Mouse (Mus musculus): ENCODE results near the gene Zfp866. TPM values are rescaled to one million over a fixed set of nuclear protein-coding genes. Genes with fewer than 3 reads are reported as not detected.
A peak's percentile ranks its signal among the peaks of the same experiment; 100 is the strongest.

The Zfp866 gene
- total and polyA plus RNA-seq, 2 experiments from 2014 or later: 16.6 to 59.2 TPM

DNA sequence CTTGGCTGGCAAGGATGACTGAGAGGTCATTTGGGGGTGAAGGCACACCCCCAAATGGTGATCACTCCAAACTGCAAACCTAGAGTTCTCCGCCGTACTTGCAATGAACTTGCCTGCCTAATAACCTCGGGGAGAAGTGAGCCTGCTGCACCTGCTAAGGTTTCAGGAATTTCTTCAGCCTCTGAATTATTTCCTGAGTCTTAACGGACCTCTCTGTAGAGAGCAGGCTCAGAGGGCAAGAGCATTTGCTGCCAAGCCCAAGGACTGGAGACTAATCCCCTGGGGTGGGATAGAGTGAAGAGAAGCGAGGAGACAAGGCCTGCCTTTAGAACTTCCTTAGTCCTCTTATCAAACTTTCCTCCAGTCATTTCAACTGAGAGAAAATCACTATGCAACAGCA lies 1.2 kb downstream of the Zfp866 start:
- TF ChIP-seq CTCF (IDR thresholded peaks at IDR 0.05; ENCODE audit: low read depth): no peak
- Histone ChIP-seq H3K27me3 (ENCODE audit: insufficient read depth, low read length) (no peaks in the 10 kb centered on the region), H3K9me3 (ENCODE audit: low read length) (no peaks in the 10 kb centered on the region), H3K36me3 (ENCODE audit: insufficient read depth) (peaks cover 12% of the 10 kb centered on the region), H3K4me1 (ENCODE audit: insufficient read depth) (peaks cover 11% of the 10 kb centered on the region; the same call in 1 of the 2 replicates), H3K9ac (no peak overlapping the region), H3K27ac (ENCODE audit: low read depth, low read length) (no peak overlapping the region), H3K4me3 (ENCODE audit: low read depth, low read length) (no peak overlapping the region), H3K4me2 (ENCODE audit: low read depth) (no peak overlapping the region)
- 75% methylated on average over 5 of the region's 5 CpGs for WGBS
- no peak for DNase-seq
- ATAC-seq: no peak

DNA sequence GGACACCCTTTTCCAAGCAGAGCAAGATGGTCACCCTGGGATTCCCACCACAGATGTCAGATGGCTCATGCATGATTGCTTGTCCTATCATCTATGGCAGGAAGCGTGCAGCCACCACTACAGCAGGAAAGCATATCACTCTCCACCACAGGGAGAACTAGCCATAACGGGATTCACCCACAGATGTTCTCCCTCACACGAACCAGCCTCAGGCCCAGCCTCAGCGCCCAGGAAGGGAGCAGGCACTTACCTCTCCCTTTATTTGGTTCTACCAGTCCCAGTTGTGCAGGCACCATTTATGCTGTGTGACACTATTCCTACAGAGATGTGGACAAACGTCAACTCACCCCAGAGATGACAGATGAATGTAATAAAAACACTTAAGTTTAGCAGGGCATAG lies 1.9 kb downstream of the Zfp866 start:
- ATAC-seq: no peak
- 92% methylated on average over 5 of the region's 5 CpGs for WGBS
- no peak for TF ChIP-seq CTCF (IDR thresholded peaks at IDR 0.05; ENCODE audit: low read depth)

GRCm38 (mm10) chr8:69777111-69777510 lies 13.9 kb downstream of the Zfp866 start:
- no peak for DNase-seq
- H3K4me3 ChIP-seq (ENCODE audit: low read depth, low read length): no peak overlapping the region
- H3K27me3 ChIP-seq (ENCODE audit: insufficient read depth, low read length): no peaks in the 10 kb centered on the region
- no peak overlapping the region for H3K9ac ChIP-seq
- TF ChIP-seq CTCF (IDR thresholded peaks at IDR 0.05; ENCODE audit: low read depth): no peak
- H3K27ac ChIP-seq (ENCODE audit: low read depth, low read length): no peak overlapping the region
- H3K36me3 ChIP-seq (ENCODE audit: insufficient read depth): no peaks in the 10 kb centered on the region
- no peak for ATAC-seq
- 76% methylated on average over 9 of the region's 12 CpGs for WGBS
- H3K9me3 ChIP-seq (ENCODE audit: low read length): no peaks in the 10 kb centered on the region
- peaks cover 7% of the 10 kb centered on the region; the same call in 1 of the 2 replicates for H3K4me1 ChIP-seq (ENCODE audit: insufficient read depth)
- H3K4me2 ChIP-seq (ENCODE audit: low read depth): no peak overlapping the region

More for the DNA sequence above, 1.9 kb downstream of the Zfp866 start:
- Histone ChIP-seq H3K4me1 (ENCODE audit: insufficient read depth) (peaks cover 11% of the 10 kb centered on the region; the same call in 1 of the 2 replicates), H3K36me3 (ENCODE audit: insufficient read depth) (peaks cover 6% of the 10 kb centered on the region), H3K4me3 (ENCODE audit: low read depth, low read length) (no peak overlapping the region), H3K9ac (no peak overlapping the region), H3K9me3 (ENCODE audit: low read length) (no peaks in the 10 kb centered on the region), H3K4me2 (ENCODE audit: low read depth) (no peak overlapping the region), H3K27ac (ENCODE audit: low read depth, low read length) (no peak overlapping the region), H3K27me3 (ENCODE audit: insufficient read depth, low read length) (no peaks in the 10 kb centered on the region)
- DNase-seq: no peak

DNA sequence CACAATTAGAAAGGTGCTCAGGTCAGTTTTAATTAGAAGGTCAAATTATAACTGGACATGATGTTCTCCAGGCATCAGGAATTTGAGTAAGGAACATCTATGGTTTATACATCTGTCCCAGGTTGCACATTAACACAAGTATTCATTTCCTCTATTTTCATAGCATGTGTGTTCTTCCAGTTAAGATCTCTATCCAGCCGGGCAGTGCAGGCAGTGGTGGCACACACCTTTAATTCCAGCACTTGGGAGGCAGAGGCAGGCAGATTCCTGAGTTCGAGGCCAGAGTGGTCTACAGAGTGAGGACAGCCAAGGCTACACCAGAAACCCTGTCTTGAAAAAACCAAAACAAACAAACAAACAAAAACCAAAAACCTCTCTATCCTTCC lies 15.8 kb downstream of the Zfp866 start:
- H3K4me2 ChIP-seq (ENCODE audit: low read depth): peak overlapping the region; percentile 50
- TF ChIP-seq CTCF (IDR thresholded peaks at IDR 0.05; ENCODE audit: low read depth): no peak
- H3K27me3 ChIP-seq (ENCODE audit: insufficient read depth, low read length): no peaks in the 10 kb centered on the region
- H3K4me1 ChIP-seq (ENCODE audit: insufficient read depth): peaks cover 7% of the 10 kb centered on the region
- DNase-seq: no peak
- H3K9ac ChIP-seq: peak overlapping the region; percentile 97
- 59% methylated on average over 2 of the region's 2 CpGs for WGBS
- ATAC-seq: 0 out of 2 replicates have a peak, but pooled peaks have one; percentile 0
- H3K36me3 ChIP-seq (ENCODE audit: insufficient read depth): no peaks in the 10 kb centered on the region
- H3K4me3 ChIP-seq (ENCODE audit: low read depth, low read length): peak overlapping the region; percentile 79
- peak overlapping the region; percentile 100; the same call in 1 of the 2 replicates for H3K27ac ChIP-seq (ENCODE audit: low read depth, low read length)
- H3K9me3 ChIP-seq (ENCODE audit: low read length): no peaks in the 10 kb centered on the region

DNA sequence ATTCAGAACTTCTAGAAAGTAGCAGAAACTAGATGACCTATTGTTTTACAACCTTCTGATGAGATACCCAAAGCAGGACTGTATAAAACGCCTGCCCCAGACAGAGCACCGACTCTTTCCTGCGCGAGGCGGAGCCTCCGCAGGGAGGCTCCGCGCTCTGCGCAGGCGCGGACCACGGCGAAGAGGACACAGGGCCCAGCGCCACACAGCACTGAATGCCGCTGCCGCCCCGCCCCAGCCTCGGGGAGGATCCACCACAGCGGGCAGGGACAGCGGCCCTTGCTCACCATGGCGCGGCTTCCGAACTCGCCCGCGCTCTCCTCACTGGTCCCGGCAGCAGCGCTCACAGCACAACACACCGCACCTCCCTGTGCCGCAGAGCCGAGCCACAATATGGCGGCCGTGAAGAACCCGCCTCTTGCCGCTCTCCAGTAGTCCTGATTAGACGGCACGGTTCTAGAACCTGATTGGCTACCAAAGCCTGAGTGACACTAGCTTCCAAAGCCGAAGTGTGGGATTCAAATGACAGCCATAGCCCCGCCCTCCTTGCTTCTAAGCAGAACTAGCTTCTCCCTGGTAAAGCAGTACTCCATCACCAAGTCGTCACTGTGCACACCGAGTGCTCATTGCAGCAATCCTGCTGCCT lies 16.4 kb downstream of the Zfp866 start, which contains the start of gene Gm20422:
Gm20422 (minus strand) TSS at position 384 of the 646 bp plus-strand sequence.
- H3K36me3 ChIP-seq (ENCODE audit: insufficient read depth): no peaks in the 10 kb centered on the region
- under 1% methylated on average over 41 of the region's 41 CpGs for WGBS
- ATAC-seq: peak; percentile 99
- peak; percentile 97 for DNase-seq
- peaks cover 7% of the 10 kb centered on the region for H3K4me1 ChIP-seq (ENCODE audit: insufficient read depth)
- peak within 1 kb of the TSS; percentile 50 for H3K4me2 ChIP-seq (ENCODE audit: low read depth)
- no peaks in the 10 kb centered on the region for H3K9me3 ChIP-seq (ENCODE audit: low read length)
- H3K9ac ChIP-seq: peak within 1 kb of the TSS; percentile 97
- H3K27me3 ChIP-seq (ENCODE audit: insufficient read depth, low read length): no peaks in the 10 kb centered on the region
- H3K4me3 ChIP-seq (ENCODE audit: low read depth, low read length): peak within 1 kb of the TSS; percentile 79
- no peak for TF ChIP-seq CTCF (IDR thresholded peaks at IDR 0.05; ENCODE audit: low read depth)
- peak within 1 kb of the TSS; percentile 100 for H3K27ac ChIP-seq (ENCODE audit: low read depth, low read length)

- H3K27me3 ChIP-seq (ENCODE audit: insufficient read depth, low read length): no peaks in the 10 kb centered on the region
- WGBS: 92% methylated on average over 2 of the region's 2 CpGs
- H3K27ac ChIP-seq (ENCODE audit: low read depth, low read length): no peak overlapping the region
- no peak for TF ChIP-seq CTCF (IDR thresholded peaks at IDR 0.05; ENCODE audit: low read depth)
- peaks cover 7% of the 10 kb centered on the region for H3K4me1 ChIP-seq (ENCODE audit: insufficient read depth)
- ATAC-seq (no peak), DNase-seq (no peak)
- peaks cover 14% of the 10 kb centered on the region for H3K36me3 ChIP-seq (ENCODE audit: insufficient read depth)
- no peak overlapping the region for H3K9ac ChIP-seq
- H3K9me3 ChIP-seq (ENCODE audit: low read length): no peaks in the 10 kb centered on the region
- no peak overlapping the region for H3K4me2 ChIP-seq (ENCODE audit: low read depth)
- no peak overlapping the region for H3K4me3 ChIP-seq (ENCODE audit: low read depth, low read length)
Measured at GRCm38 (mm10) chr8:69772106-69772505, 18.9 kb downstream of the Zfp866 start.

DNA sequence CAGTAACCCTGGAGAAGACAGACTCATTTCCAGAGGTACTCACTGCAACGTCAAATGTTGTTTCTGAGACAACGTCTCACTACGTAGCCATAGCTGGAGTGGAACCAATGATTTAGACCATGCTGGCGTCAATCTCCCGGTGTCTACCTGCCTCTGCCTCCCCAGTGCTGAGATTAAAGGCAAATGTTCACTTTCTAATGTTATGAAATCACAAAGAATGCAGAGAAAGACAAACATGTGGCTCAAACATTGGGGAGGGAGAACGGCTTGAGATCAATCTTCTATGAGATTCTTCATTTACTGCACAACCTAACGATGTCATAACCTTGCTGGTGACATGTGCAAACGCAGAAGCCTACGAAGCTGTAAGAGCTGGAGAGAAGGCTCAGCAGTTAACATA lies 19.8 kb downstream of the Zfp866 start:
- no peak overlapping the region for H3K4me2 ChIP-seq (ENCODE audit: low read depth)
- DNase-seq: no peak
- TF ChIP-seq CTCF (IDR thresholded peaks at IDR 0.05; ENCODE audit: low read depth): no peak
- H3K36me3 ChIP-seq (ENCODE audit: insufficient read depth): peaks cover 23% of the 10 kb centered on the region
- no peak overlapping the region for H3K4me3 ChIP-seq (ENCODE audit: low read depth, low read length)
- peaks cover 7% of the 10 kb centered on the region for H3K4me1 ChIP-seq (ENCODE audit: insufficient read depth)
- no peak overlapping the region for H3K27ac ChIP-seq (ENCODE audit: low read depth, low read length)
- no peaks in the 10 kb centered on the region for H3K9me3 ChIP-seq (ENCODE audit: low read length)
- no peaks in the 10 kb centered on the region for H3K27me3 ChIP-seq (ENCODE audit: insufficient read depth, low read length)
- no peak overlapping the region for H3K9ac ChIP-seq
- WGBS: 81% methylated on average over 9 of the region's 9 CpGs
- ATAC-seq: no peak

Measured in forebrain, postnatal 0 days (tissue).